Mouse (Mus musculus): ENCODE data around the gene Ccdc174. TPM values are rescaled to one million over a fixed set of nuclear protein-coding genes. Genes with fewer than 3 reads are reported as not detected.

Gene Ccdc174
- polyA plus RNA-seq, 1 experiment: 20.5 TPM

- TF ChIP-seq POLR2A (IDR thresholded peaks at IDR 0.05; ENCODE audit: borderline replicate concordance, extremely low read depth, insufficient read depth, insufficient read length, poor library complexity, severe bottlenecking) (no peak), CTCF (IDR thresholded peaks at IDR 0.05; ENCODE audit: borderline replicate concordance, extremely low read depth, insufficient read depth, insufficient read length) (no peak)
- DNase-seq (ENCODE audit: low read depth): peak; percentile 6
These were observed 53.4 kb downstream of the Ccdc174 start for GRCm38 (mm10) chr6:91931231-91931630.

GRCm38 (mm10) chr6:91938491-91938890, 60.6 kb downstream of the Ccdc174 start:
- DNase-seq (ENCODE audit: low read depth): no peak
- TF ChIP-seq CTCF (IDR thresholded peaks at IDR 0.05; ENCODE audit: borderline replicate concordance, extremely low read depth, insufficient read depth, insufficient read length) (peak; percentile 23; the same call in 1 of the 2 replicates), POLR2A (IDR thresholded peaks at IDR 0.05; ENCODE audit: borderline replicate concordance, extremely low read depth, insufficient read depth, insufficient read length, poor library complexity, severe bottlenecking) (no peak)

- TF ChIP-seq POLR2A (IDR thresholded peaks at IDR 0.05; ENCODE audit: borderline replicate concordance, extremely low read depth, insufficient read depth, insufficient read length, poor library complexity, severe bottlenecking) (no peak), CTCF (IDR thresholded peaks at IDR 0.05; ENCODE audit: borderline replicate concordance, extremely low read depth, insufficient read depth, insufficient read length) (no peak)
These were observed 70.6 kb downstream of the Ccdc174 start for GRCm38 (mm10) chr6:91948426-91948825.

More at GRCm38 (mm10) chr6:91948426-91948825, 70.6 kb downstream of the Ccdc174 start:
- DNase-seq (ENCODE audit: low read depth): peak; percentile 55

Other genes starting within 250 kb of the Ccdc174 start
- 67.2 and 96.3 TPM in 2 replicates for gene Slc6a6, start 194.0 kb upstream of the Ccdc174 start, polyA plus RNA-seq (2012; rRNA removed)
- gene Grip2, start 50.8 kb upstream of the Ccdc174 start, polyA plus RNA-seq (2012; rRNA removed): 18.6 and 21.0 TPM in 2 replicates
- 2.9 and 4.4 TPM in 2 replicates for gene 4930590J08Rik, start 24.8 kb downstream of the Ccdc174 start, polyA plus RNA-seq (2012; rRNA removed)
- gene Fgd5, start 100.8 kb downstream of the Ccdc174 start, polyA plus RNA-seq (2012; rRNA removed): 7.9 and 16.9 TPM in 2 replicates
- gene Nr2c2, start 213.3 kb downstream of the Ccdc174 start, polyA plus RNA-seq (2012; rRNA removed): 38.3 and 44.6 TPM in 2 replicates